Comparison of ENCODE assay signal across 28 mouse cellular contexts in genomic region chr10:84024294-84024693, GRCm38 (mm10).
DNase-seq lines count a peak whose midpoint lies in the region; ATAC-seq and TF ChIP-seq lines count a peak whose summit lies in the region.
"Had no signal": no experiment of that assay in that cellular context is flagged by ENCODE, and none has a peak within 500 bp of the region (broad histone marks: within the 10 kb centered on the region; RNA-seq: fewer than 3 reads in every experiment).

No protein-coding gene starts in this region.

- no peaks in the 10 kb centered on the region for H3K27me3 ChIP-seq in heart, embryonic 10.5 days (ENCODE audit: insufficient read depth, poor library complexity, severe bottlenecking)
- no peaks in the 10 kb centered on the region for H3K27me3 ChIP-seq in lung, embryonic 14.5 days (ENCODE audit: insufficient read depth, low read length)
- H3K27me3 ChIP-seq: embryonic facial prominence, embryonic 15.5 days; forebrain, embryonic 13.5 days; hindbrain, embryonic 12.5 days; intestine, embryonic 15.5 days; liver, embryonic 12.5 days; midbrain, embryonic 13.5 days had no signal

- no peak overlapping the region for H3K9ac ChIP-seq in lung, embryonic 14.5 days
- H3K9ac ChIP-seq: embryonic facial prominence, embryonic 15.5 days; forebrain, embryonic 13.5 days; hindbrain, embryonic 12.5 days; intestine, embryonic 15.5 days; liver, embryonic 12.5 days; liver, postnatal 0 days; midbrain, embryonic 13.5 days had no signal

- intact Hi-C loops in heart, postnatal 10 days (cut with DNase I): no loop called here

- WGBS in heart, embryonic 10.5 days: 77% methylated on average over 4 of the region's 4 CpGs
- 43% methylated on average over 4 of the region's 4 CpGs for WGBS in lung, embryonic 14.5 days

- no peaks in the 10 kb centered on the region for H3K9me3 ChIP-seq in heart, embryonic 10.5 days
- no peaks in the 10 kb centered on the region for H3K9me3 ChIP-seq in lung, embryonic 14.5 days (ENCODE audit: low read depth, low read length)
- H3K9me3 ChIP-seq: embryonic facial prominence, embryonic 15.5 days; hindbrain, embryonic 12.5 days; intestine, embryonic 15.5 days had no signal

- H3K27ac ChIP-seq in heart, embryonic 10.5 days: peak overlapping the region; percentile 49; the same call in 1 of the 2 replicates
- no peak overlapping the region for H3K27ac ChIP-seq in lung, embryonic 14.5 days (ENCODE audit: low read depth)
- H3K27ac ChIP-seq: embryonic facial prominence, embryonic 15.5 days; forebrain, embryonic 13.5 days; hindbrain, embryonic 12.5 days; hindbrain, postnatal 0 days; intestine, embryonic 15.5 days; liver, embryonic 12.5 days; midbrain, embryonic 13.5 days had no signal

- no peaks in the 10 kb centered on the region for H3K36me3 ChIP-seq in heart, embryonic 10.5 days
- H3K36me3 ChIP-seq in lung, embryonic 14.5 days (ENCODE audit: insufficient read depth): no peaks in the 10 kb centered on the region
- H3K36me3 ChIP-seq: embryonic facial prominence, embryonic 15.5 days; hindbrain, embryonic 12.5 days; intestine, embryonic 15.5 days; liver, embryonic 12.5 days; midbrain, embryonic 13.5 days had no signal

- no peak for TF ChIP-seq POLR2A in brain, embryonic 14.5 days (IDR thresholded peaks at IDR 0.05; ENCODE audit: borderline replicate concordance, extremely low read depth, insufficient read depth, insufficient read length, poor library complexity, severe bottlenecking)

- ATAC-seq in lung, embryonic 14.5 days (ENCODE audit: insufficient read depth): no peak
- ATAC-seq: forebrain, embryonic 13.5 days; hindbrain, postnatal 0 days; intestine, embryonic 15.5 days; liver, embryonic 12.5 days; liver, postnatal 0 days; midbrain, embryonic 13.5 days had no signal

- H3K4me1 ChIP-seq in heart, embryonic 10.5 days: peaks cover 37% of the 10 kb centered on the region
- H3K4me1 ChIP-seq in lung, embryonic 14.5 days (ENCODE audit: insufficient read depth): peaks cover 12% of the 10 kb centered on the region; the same call in 1 of the 2 replicates
- H3K4me1 ChIP-seq: intestine, embryonic 15.5 days; liver, embryonic 12.5 days had no signal

- DNase-seq in heart, embryonic 10.5 days (ENCODE audit: low spot score): no peak
- DNase-seq in heart, postnatal 10 days: no peak
- peak; percentile 41 for DNase-seq in kidney, adult 9 months
- no peak for DNase-seq in kidney, postnatal 4 days
- peak; percentile 64 for DNase-seq in lung, embryonic 14.5 days
- DNase-seq in lung, postnatal 25 days (ENCODE audit: low spot score): no peak
- peak; percentile 38 for DNase-seq in brain, embryonic 14.5 days (ENCODE audit: low read depth)
- DNase-seq in retina, postnatal 1 day: no peak
- DNase-seq: adrenal gland, postnatal 25 days; B cell, adult 2 months; cerebellum, adult 18-20 months; cerebellum, postnatal 10 days; gastrocnemius, postnatal 36 days; layer of hippocampus, postnatal 36 days; left cerebral cortex, postnatal 4 days; liver, postnatal 0 days; lung, postnatal 14 days; right cerebral cortex, adult 18-20 months; spleen, adult 18-20 months; thymus, postnatal 14 days had no signal

- no peak overlapping the region for H3K4me2 ChIP-seq in lung, embryonic 14.5 days
- H3K4me2 ChIP-seq: embryonic facial prominence, embryonic 15.5 days; forebrain, embryonic 13.5 days; hindbrain, embryonic 12.5 days; intestine, embryonic 15.5 days; liver, embryonic 12.5 days; midbrain, embryonic 13.5 days had no signal

- no peak for TF ChIP-seq CTCF in lung, embryonic 14.5 days (IDR thresholded peaks at IDR 0.05; ENCODE audit: low read depth)
- TF ChIP-seq CTCF in brain, embryonic 14.5 days (IDR thresholded peaks at IDR 0.05; ENCODE audit: borderline replicate concordance, extremely low read depth, insufficient read depth, insufficient read length): no peak

- no peak overlapping the region for H3K4me3 ChIP-seq in heart, embryonic 10.5 days
- H3K4me3 ChIP-seq in lung, embryonic 14.5 days (ENCODE audit: low read depth, low read length): no peak overlapping the region
- H3K4me3 ChIP-seq: embryonic facial prominence, embryonic 15.5 days; forebrain, embryonic 13.5 days; hindbrain, embryonic 12.5 days; intestine, embryonic 15.5 days; liver, embryonic 12.5 days; megakaryocyte, embryonic 14.5 days; midbrain, embryonic 13.5 days had no signal

Comparison
In these comparisons a context has a peak if more than half of its experiments do, and no peak if none do; other contexts are left out.
1. DNase-seq: peak in kidney, adult 9 months (single experiment), lung, embryonic 14.5 days (single experiment) and brain, embryonic 14.5 days (single experiment); none in heart, embryonic 10.5 days (single experiment), heart, postnatal 10 days (0 of 2), kidney, postnatal 4 days (0 of 2), lung, postnatal 25 days (single experiment) and retina, postnatal 1 day (single experiment).